Mouse (Mus musculus): ENCODE measurements around the gene Adarb2. TPM values are rescaled to one million over a fixed set of nuclear protein-coding genes. Genes with fewer than 3 reads are reported as not detected.
A peak's percentile ranks its signal among the peaks of the same experiment; 100 is the strongest.

Gene Adarb2
- total and polyA plus RNA-seq, 3 experiments, result 0.42 to 0.57 TPM; not detected in 1

DNA sequence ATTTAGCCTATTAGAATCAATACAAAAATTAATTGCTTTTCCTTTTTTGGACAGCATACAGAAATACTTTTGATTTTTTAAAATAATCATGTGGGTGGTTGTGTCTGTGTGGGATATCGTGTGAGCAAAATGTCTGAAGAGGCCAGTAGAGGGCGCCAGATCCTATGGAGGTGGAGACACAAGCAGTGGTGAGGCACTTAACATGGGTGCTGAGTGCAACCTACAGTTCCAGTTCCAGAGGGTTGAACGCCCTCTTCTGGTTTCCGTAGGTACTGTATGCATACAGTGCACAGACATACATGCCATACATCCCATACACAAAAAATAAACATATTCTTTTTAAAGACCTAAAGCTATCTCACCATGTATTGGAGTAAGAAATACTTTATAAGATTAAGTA, 577.8 kb downstream of the Adarb2 start (continued):
- TF ChIP-seq RAD21 (IDR thresholded peaks at IDR 0.05; ENCODE audit: low read depth, low read length) (peak; percentile 84), CHD2 (IDR thresholded peaks at IDR 0.05; ENCODE audit: low read length) (no peak), ELF1 (IDR thresholded peaks at IDR 0.05; ENCODE audit: low read depth, low read length) (no peak), ZMIZ1 (IDR thresholded peaks at IDR 0.05; ENCODE audit: low read depth, low read length) (no peak), NELFE (IDR thresholded peaks at IDR 0.05; ENCODE audit: low read depth, low read length) (no peak), POLR2AphosphoS2 (IDR thresholded peaks at IDR 0.05; ENCODE audit: low read length) (no peak), GATA1 (IDR thresholded peaks at IDR 0.05; ENCODE audit: low read depth, low read length) (no peak), ZKSCAN1 (IDR thresholded peaks at IDR 0.05; ENCODE audit: low read depth, low read length) (no peak), MEF2A (IDR thresholded peaks at IDR 0.05; ENCODE audit: extremely low read depth, insufficient replicate concordance, low read depth, low read length, poor library complexity, severe bottlenecking) (no peak), CTCF (IDR thresholded peaks at IDR 0.05 in 2 of 3, conservative IDR thresholded peaks at IDR 0.05 in 1 of 3; ENCODE audit: control insufficient read depth in 1 of 3, insufficient read depth in 1 of 3, low read depth in 2 of 3, low read length in 3 of 3, poor library complexity in 1 of 3, severe bottlenecking in 1 of 3) (peak; percentile 82 to 97 (median 85)), TCF12 (IDR thresholded peaks at IDR 0.05; ENCODE audit: low read depth, low read length) (no peak), ETS1 (IDR thresholded peaks at IDR 0.05; ENCODE audit: low read depth, low read length) (no peak), MXI1 (IDR thresholded peaks at IDR 0.05; ENCODE audit: low read depth, low read length) (no peak; the same call in 1 of the 2 replicates), MYC (IDR thresholded peaks at IDR 0.05; ENCODE audit: low read depth, low read length) (peak; percentile 69), TBP (IDR thresholded peaks at IDR 0.05; ENCODE audit: low read depth, low read length) (peak; percentile 39; the same call in 1 of the 2 replicates), RCOR1 (IDR thresholded peaks at IDR 0.05; ENCODE audit: low read depth, low read length) (no peak), TAL1 (IDR thresholded peaks at IDR 0.05; ENCODE audit: low read length) (no peak), USF2 (IDR thresholded peaks at IDR 0.05; ENCODE audit: borderline replicate concordance in 1 of 2, insufficient read depth in 1 of 2, low read depth in 1 of 2, low read length in 2 of 2) (no peak), E2F4 (IDR thresholded peaks at IDR 0.05; ENCODE audit: borderline replicate concordance, low read depth, low read length) (no peak), MAZ (IDR thresholded peaks at IDR 0.05; ENCODE audit: low read depth, low read length) (no peak)

DNA sequence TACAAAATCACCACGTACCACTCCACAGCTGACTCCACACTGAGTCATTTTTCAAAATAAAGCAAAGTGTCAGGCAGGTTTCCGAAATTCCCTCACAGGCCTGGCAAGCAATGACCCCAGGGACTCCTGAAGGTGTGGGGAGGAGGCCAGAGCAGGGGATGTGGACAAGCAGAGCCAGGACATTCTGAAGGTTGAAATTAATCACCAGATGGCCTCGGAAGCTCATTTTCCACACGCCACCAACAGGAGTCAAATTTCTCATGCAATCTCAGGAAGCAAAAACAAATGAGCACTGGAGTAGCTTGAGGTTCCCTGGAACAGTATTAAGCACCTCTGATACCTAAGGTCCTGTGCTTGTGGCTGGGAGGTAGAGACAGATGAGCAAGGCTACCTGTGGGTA, 580.0 kb downstream of the Adarb2 start:
- no peak overlapping the region for H3K27ac ChIP-seq (ENCODE audit: control insufficient read depth, low read depth, low read length)
- no peaks in the 10 kb centered on the region for H3K79me2 ChIP-seq (ENCODE audit: control insufficient read depth, insufficient read depth, low read length, poor library complexity)
- TF ChIP-seq MYC (IDR thresholded peaks at IDR 0.05; ENCODE audit: low read depth, low read length), result no peak
- H3K9ac ChIP-seq (ENCODE audit: control insufficient read depth, low read depth, low read length, poor library complexity, severe bottlenecking), result no peak overlapping the region
- peaks cover 0 to 4% of the 10 kb centered on the region in 2 experiments; a peak in 1 of 4 replicates for H3K36me3 ChIP-seq (ENCODE audit: control insufficient read depth in 1 of 2, insufficient read depth in 2 of 2, low read length in 2 of 2)
- H3K4me1 ChIP-seq (ENCODE audit: control insufficient read depth in 1 of 2, insufficient read depth in 2 of 2, low read length in 2 of 2), result peaks cover 0 to 8% of the 10 kb centered on the region in 2 experiments; a peak in 1 of 4 replicates
- no peaks in the 10 kb centered on the region for H3K27me3 ChIP-seq (ENCODE audit: control insufficient read depth in 1 of 2, insufficient read depth in 2 of 2, low read length in 2 of 2)
- no peak overlapping the region for H3K4me3 ChIP-seq (ENCODE audit: control insufficient read depth in 1 of 2, insufficient read depth in 1 of 2, low read depth in 2 of 2, low read length in 2 of 2)
- no peak for DNase-seq (ENCODE audit: low read depth, low spot score)
- no peaks in the 10 kb centered on the region for H3K9me3 ChIP-seq (replicated peaks; ENCODE audit: insufficient read depth, low read length)
